Mouse (Mus musculus) brain, embryonic 14.5 days (tissue): Measurements from ENCODE around the gene Cdipt. TPM values are rescaled to one million over a fixed set of nuclear protein-coding genes. Genes with fewer than 3 reads are reported as not detected.
A peak's percentile ranks its signal among the peaks of the same experiment; 100 is the strongest.

Source experiments
- DNase-seq: peaks from one replicate; pipeline ENCODE4 v3.0.0-alpha.2; 2011; ENCODE audit warnings: low read depth
- CTCF ChIP-seq: fragments of 200-500 bp; IDR thresholded peaks from 2 replicates; pipeline ENCODE4 v1.5.1; 2012; ENCODE audit warnings: inconsistent platforms, mild to moderate bottlenecking, moderate library complexity, borderline replicate concordance; ENCODE audit not compliant: insufficient read depth, insufficient read length; ENCODE audit errors: extremely low read depth
- POLR2A ChIP-seq: fragments of 200-500 bp; IDR thresholded peaks from 2 replicates; pipeline ENCODE4 v1.6.1; 2012; ENCODE audit warnings: mild to moderate bottlenecking, inconsistent platforms, borderline replicate concordance; ENCODE audit not compliant: poor library complexity, insufficient read depth, insufficient read length, severe bottlenecking; ENCODE audit errors: extremely low read depth
- polyA plus RNA-seq: library from polyadenylated mRNA; depleted of rRNA; stranded (reverse); fragments of >200 nt; gene quantifications from 2 replicates; pipeline ENCODE4 v1.2.3, GENCODE M21; 2012; rRNA removed

The Cdipt gene
- polyA plus RNA-seq, 1 experiment = 153 TPM

DNA sequence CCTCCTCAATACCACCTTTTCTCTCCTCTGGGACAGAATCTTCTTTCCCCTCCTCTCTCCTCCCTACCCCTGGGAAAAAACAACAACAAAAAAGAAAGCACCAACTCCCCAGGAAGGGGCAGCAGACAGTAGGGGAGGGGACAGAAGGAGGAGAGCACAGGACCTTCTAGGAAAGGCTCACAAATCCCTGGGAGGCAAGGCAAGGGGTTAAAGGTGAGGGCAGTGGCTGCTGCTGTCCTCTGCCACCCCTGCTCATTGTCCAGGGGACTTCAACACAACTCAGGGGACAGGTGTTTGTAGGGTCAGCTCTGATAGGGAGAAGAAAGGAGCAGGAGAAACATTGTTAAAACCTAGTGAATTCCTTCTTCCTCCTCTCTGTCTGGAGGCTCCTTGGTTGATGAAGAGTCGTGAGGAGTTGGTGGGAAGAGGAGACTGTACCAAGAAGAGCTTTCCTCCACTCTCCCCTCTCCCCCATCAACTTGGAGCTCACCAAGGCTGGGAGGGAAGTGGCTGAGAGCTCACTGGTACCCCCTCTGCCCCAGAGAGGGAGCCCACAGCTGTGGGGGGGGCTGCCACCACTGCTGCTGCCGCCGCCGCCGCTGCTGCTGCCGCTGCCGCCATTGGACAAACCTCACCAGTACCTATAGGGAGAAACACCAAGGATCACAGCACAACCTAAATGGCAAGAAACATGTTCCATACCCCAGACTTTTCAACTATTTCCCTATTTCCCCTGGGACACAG lies 47.0 kb downstream of the Cdipt start:
- TF ChIP-seq POLR2A (no peak), CTCF (no peak)

GRCm38 (mm10) chr7:127023272-127023691 lies 47.6 kb downstream of the Cdipt start:
- TF ChIP-seq POLR2A (no peak), CTCF (no peak)
- DNase-seq = no peak

More for the DNA sequence above, 47.0 kb downstream of the Cdipt start:
- DNase-seq = no peak

- peak; percentile 24 for DNase-seq
- TF ChIP-seq POLR2A (no peak), CTCF (no peak)
Observed at GRCm38 (mm10) chr7:127023896-127024690, 48.4 kb downstream of the Cdipt start.

DNA sequence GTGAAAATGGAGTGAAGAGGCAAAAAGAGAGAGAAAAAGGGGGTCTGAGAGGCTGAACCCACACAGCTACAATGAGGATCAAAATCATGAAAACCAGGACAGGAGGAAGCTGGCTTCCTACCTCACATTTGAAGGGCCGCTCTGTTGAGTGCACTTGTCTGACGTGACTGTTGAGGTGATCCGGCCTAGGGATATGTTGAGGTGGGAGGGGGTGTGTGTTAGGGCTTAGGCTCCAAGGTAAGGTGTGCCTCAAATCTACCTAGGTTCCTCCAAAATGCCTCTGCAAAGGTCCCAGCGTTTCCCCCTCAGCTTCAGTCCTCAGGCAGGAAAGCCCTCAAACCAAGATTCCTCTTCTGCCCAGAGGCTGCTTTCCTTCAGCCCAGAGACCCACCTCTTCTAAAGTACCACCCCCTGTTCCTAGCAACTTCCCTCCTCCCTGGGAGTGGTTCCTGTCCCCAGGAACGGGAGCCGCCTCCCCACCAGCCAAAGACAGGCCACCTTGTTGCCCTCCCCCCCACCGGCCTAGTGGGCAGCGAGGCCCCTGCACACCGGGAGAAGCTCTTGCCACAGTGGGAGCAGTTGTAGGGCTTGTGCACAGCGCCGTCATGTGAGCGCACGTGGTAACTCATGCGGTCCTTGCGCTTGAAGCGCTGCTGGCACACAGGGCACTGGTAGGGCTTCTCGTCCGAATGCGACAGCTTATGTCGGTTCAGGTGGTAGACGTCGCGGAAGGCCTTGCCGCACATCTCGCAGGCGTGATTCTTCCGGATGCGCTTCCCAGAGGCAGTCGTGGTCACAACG lies 49.2 kb downstream of the Cdipt start:
- TF ChIP-seq POLR2A = peak; percentile 23; the same call in 1 of the 2 replicates
- peak; percentile 57; the same call in 1 of the 2 replicates for TF ChIP-seq CTCF
- peak; percentile 95 for DNase-seq

DNA sequence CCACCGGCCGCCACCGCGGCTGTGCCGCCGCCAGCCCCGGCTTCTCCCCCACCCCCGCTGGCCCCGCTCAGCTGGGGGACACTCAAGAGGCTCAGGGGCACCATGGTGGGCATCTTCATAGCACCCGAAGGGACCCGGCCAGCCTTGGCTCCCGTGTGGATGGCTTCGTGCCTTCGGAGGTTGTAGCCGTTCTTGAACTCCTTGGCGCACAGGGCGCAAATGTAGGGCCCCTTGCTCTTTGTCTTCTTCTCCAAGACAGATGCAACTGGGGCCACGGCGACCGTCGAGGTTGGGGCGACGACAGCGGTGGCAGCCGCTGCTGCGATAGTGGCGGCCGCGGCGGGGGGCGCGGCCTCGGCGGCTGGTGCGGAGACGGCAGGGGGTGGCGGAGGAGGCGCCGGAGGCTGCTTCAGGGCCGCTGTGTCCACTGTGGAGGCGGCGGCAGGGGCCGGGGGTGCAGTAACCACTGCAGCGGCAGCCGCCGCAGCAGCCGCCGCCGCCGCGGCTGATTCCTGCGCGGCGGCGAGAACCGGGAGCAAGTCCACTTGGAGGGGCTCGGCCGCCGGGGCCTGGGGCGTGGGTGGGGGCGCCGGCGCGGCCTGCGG lies 49.9 kb downstream of the Cdipt start:
- peak; percentile 58 for DNase-seq
- TF ChIP-seq CTCF = no peak
- TF ChIP-seq POLR2A = no peak

DNA sequence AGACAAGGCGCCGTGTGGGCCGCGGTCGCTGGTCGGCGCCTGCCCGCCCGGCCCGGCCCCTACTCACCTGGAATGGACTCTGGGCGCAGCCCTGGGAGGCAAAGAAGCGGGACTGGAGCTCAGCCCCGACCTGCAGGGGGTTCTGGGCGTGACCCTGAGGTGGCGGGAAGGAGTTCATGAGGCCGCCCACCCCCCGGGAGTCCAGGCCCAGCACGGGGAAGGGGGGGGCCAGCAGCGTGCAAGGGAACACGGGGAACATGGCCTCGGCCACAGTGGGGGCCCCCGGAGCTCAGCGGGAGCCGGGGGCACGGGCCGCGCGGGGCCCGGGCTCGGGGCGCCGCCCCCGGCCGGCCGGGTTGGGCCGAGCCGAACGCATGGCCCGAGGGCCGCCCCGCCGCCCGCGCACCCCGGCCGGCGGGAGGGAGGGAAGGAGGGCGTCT lies 50.5 kb downstream of the Cdipt start:
- peak; percentile 44; the same call in 1 of the 2 replicates for TF ChIP-seq POLR2A
- TF ChIP-seq CTCF = no peak
- DNase-seq = peak; percentile 78

GRCm38 (mm10) chr7:127026616-127026983 lies 50.9 kb downstream of the Cdipt start:
- DNase-seq = no peak
- TF ChIP-seq CTCF (no peak), POLR2A (0 out of 2 replicates have a peak, but pooled peaks have one; percentile 27)

- DNase-seq = peak; percentile 100
- no peak for TF ChIP-seq POLR2A
- TF ChIP-seq CTCF = no peak
Observed at GRCm38 (mm10) chr7:127026984-127027726, 51.4 kb downstream of the Cdipt start, which contains the start of gene Maz. TSS of gene Maz (minus strand) at chr7:127027037.

- DNase-seq = no peak
Observed at GRCm38 (mm10) chr7:127027885-127028284, 52.2 kb downstream of the Cdipt start.

More at GRCm38 (mm10) chr7:127027885-127028284, 52.2 kb downstream of the Cdipt start:
- TF ChIP-seq POLR2A = no peak
- TF ChIP-seq CTCF = no peak

Other genes starting within 250 kb of the Cdipt start
- gene Mapk3, start 216.3 kb upstream of the Cdipt start, polyA plus RNA-seq = 224 and 233 TPM in 2 replicates
- 9.2 and 14.6 TPM in 2 replicates for gene Gdpd3, start 209.6 kb upstream of the Cdipt start, polyA plus RNA-seq
- gene Ypel3, start 199.0 kb upstream of the Cdipt start, polyA plus RNA-seq = 181 and 258 TPM in 2 replicates
- 1.6 and 2.3 TPM in 2 replicates for gene Tbx6, start 194.4 kb upstream of the Cdipt start, polyA plus RNA-seq
- 219 and 232 TPM in 2 replicates for gene Ppp4c, start 183.4 kb upstream of the Cdipt start, polyA plus RNA-seq
- 199 and 224 TPM in 2 replicates for gene Fam57b, start 178.2 kb upstream of the Cdipt start, polyA plus RNA-seq
- gene 4930451I11Rik, start 144.3 kb upstream of the Cdipt start, polyA plus RNA-seq = not detected in 2 replicates
- gene Doc2a, start 128.5 kb upstream of the Cdipt start, polyA plus RNA-seq = 11.8 and 13.2 TPM in 2 replicates
- 48.6 and 65.1 TPM in 2 replicates for gene Hirip3, start 113.9 kb upstream of the Cdipt start, polyA plus RNA-seq
- 86.9 and 99.3 TPM in 2 replicates for gene Ino80e, start 113.5 kb upstream of the Cdipt start, polyA plus RNA-seq
- 101 and 131 TPM in 2 replicates for gene Taok2, start 91.2 kb upstream of the Cdipt start, polyA plus RNA-seq
- gene Tmem219, start 53.0 kb upstream of the Cdipt start, polyA plus RNA-seq = 28.3 and 36.8 TPM in 2 replicates
- 91.1 and 108 TPM in 2 replicates for gene Kctd13, start 47.0 kb upstream of the Cdipt start, polyA plus RNA-seq
- gene Asphd1, start 26.3 kb upstream of the Cdipt start, polyA plus RNA-seq = 21.0 and 21.2 TPM in 2 replicates
- gene Sez6l2, start 25.4 kb upstream of the Cdipt start, polyA plus RNA-seq = 84.2 and 129 TPM in 2 replicates
- 0.59 and 1.0 TPM in 2 replicates for gene Cdiptos, start 184 bp downstream of the Cdipt start, polyA plus RNA-seq
- 3.5 and 4.3 TPM in 2 replicates for gene Mvp, start 38.7 kb downstream of the Cdipt start, polyA plus RNA-seq
- gene Pagr1b, start 40.6 kb downstream of the Cdipt start, polyA plus RNA-seq = 1.0 and 1.2 TPM in 2 replicates
- gene Pagr1a, start 41.4 kb downstream of the Cdipt start, polyA plus RNA-seq = 13.0 and 24.4 TPM in 2 replicates
- gene Gm42742, start 45.2 kb downstream of the Cdipt start, polyA plus RNA-seq = 77.9 and 87.6 TPM in 2 replicates
- 71.4 and 81.2 TPM in 2 replicates for gene Prrt2, start 45.3 kb downstream of the Cdipt start, polyA plus RNA-seq
- gene Maz, start 51.1 kb downstream of the Cdipt start, polyA plus RNA-seq = 350 and 352 TPM in 2 replicates
- gene Kif22, start 66.6 kb downstream of the Cdipt start, polyA plus RNA-seq = 25.5 and 42.0 TPM in 2 replicates
- 0.21 TPM in 1 of 2 replicates, not detected in the other for gene Zg16, start 111.4 kb downstream of the Cdipt start, polyA plus RNA-seq
- 1.5 and 2.1 TPM in 2 replicates for gene AI467606, start 115.4 kb downstream of the Cdipt start, polyA plus RNA-seq
- 0.75 and 0.76 TPM in 2 replicates for gene Qprt, start 146.3 kb downstream of the Cdipt start, polyA plus RNA-seq
- 0.09 and 0.10 TPM in 2 replicates for gene Spn, start 161.9 kb downstream of the Cdipt start, polyA plus RNA-seq
- gene Cd2bp2, start 220.1 kb downstream of the Cdipt start, polyA plus RNA-seq = 108 and 117 TPM in 2 replicates
- gene Tbc1d10b, start 232.6 kb downstream of the Cdipt start, polyA plus RNA-seq = 54.2 and 66.1 TPM in 2 replicates
- gene Mylpf, start 233.0 kb downstream of the Cdipt start, polyA plus RNA-seq = 5.8 and 8.9 TPM in 2 replicates